Mouse (Mus musculus) kidney, adult 2 months (tissue): ENCODE measurements around the gene Drg2.

Experiments used
- CTCF ChIP-seq: fragments of 200-500 bp; conservative IDR thresholded peaks from 2 replicates; pipeline ENCODE4 v1.5.1; 2011; ENCODE audit warnings: low read depth, mild to moderate bottlenecking, control low read depth, low read length, moderate library complexity, mixed read lengths; ENCODE audit not compliant: insufficient read depth, insufficient read length
- POLR2A ChIP-seq: fragments of 200-500 bp; IDR thresholded peaks from one replicate; pipeline ENCODE4 v1.6.1; 2011; ENCODE audit warnings: low read depth, low read length, control low read depth

- TF ChIP-seq CTCF (no peak), POLR2A (no peak)
These were observed 28.0 kb upstream of the Drg2 start for GRCm38 (mm10) chr11:60426417-60426816.
